Mouse (Mus musculus) heart, embryonic 15.5 days (tissue): ENCODE results near the gene Cyb5d2. TPM values are rescaled to one million over a fixed set of nuclear protein-coding genes. Genes with fewer than 3 reads are reported as not detected.
"Not testable (repeated sequence)": the region's sequence is repeated elsewhere in the genome, so short reads cannot be mapped to it uniquely, and the experiment has no call there.

ENCODE experiments used
- ATAC-seq: fragments of 200-750 bp; cut with Nextera tagmentation; replicated peaks from 2 replicates; pipeline ENCODE4 v1.8.0; 2017; ENCODE audit warnings: low read depth, moderate TSS enrichment; ENCODE audit not compliant: insufficient number of reproducible peaks, insufficient read depth, low FRiP score
- H3K27ac ChIP-seq: fragments of 300-500 bp; sonication (generic); 2 replicates; pipeline ENCODE4 v1.5.1; 2015; ENCODE audit warnings: mild to moderate bottlenecking, inconsistent platforms
- H3K27me3 ChIP-seq: fragments of 300-500 bp; sonication (generic); 2 replicates; pipeline ENCODE4 v1.6.1; 2015; ENCODE audit warnings: inconsistent platforms
- H3K36me3 ChIP-seq: fragments of 300-500 bp; sonication (generic); 2 replicates; pipeline ENCODE4 v1.6.1; 2015; ENCODE audit warnings: mild to moderate bottlenecking, inconsistent platforms
- H3K4me1 ChIP-seq: fragments of 300-500 bp; sonication (generic); replicated peaks from 2 replicates; pipeline ENCODE4 v1.6.1; 2015; ENCODE audit warnings: inconsistent platforms
- H3K4me2 ChIP-seq: fragments of 300-500 bp; sonication (generic); 2 replicates; pipeline ENCODE4 v1.6.1; 2015; ENCODE audit warnings: inconsistent platforms, mild to moderate bottlenecking, moderate library complexity
- H3K4me3 ChIP-seq: fragments of 300-500 bp; sonication (generic); 2 replicates; pipeline ENCODE4 v1.5.1; 2015; ENCODE audit warnings: mild to moderate bottlenecking, inconsistent platforms
- H3K9ac ChIP-seq: fragments of 300-500 bp; sonication (generic); 2 replicates; pipeline ENCODE4 v1.6.1; 2015; ENCODE audit warnings: mild to moderate bottlenecking, inconsistent platforms
- H3K9me3 ChIP-seq: fragments of 300-500 bp; sonication (generic); replicated peaks from 2 replicates; pipeline ENCODE4 v1.6.1; 2016; ENCODE audit warnings: inconsistent platforms
- WGBS: fragments of 180-500 bp; shearing (Covaris S2); methylation state at CpG from one replicate; pipeline ENCODE4 v1.1.7; 2015; ENCODE audit warnings: mixed read lengths; 5-methylcytosine and 5-hydroxymethylcytosine counted together
- polyA plus RNA-seq: library from polyadenylated mRNA; unstranded; fragments of >200 nt; fragmentation: Nextera tagmentation; extraction: Ambion mirVana; gene quantifications from 2 replicates; pipeline ENCODE4 v1.2.1, GENCODE M21; 2015

The Cyb5d2 gene
- polyA plus RNA-seq, 1 experiment from 2014 or later, result 7.5 TPM

GRCm38 (mm10) chr11:72772611-72773010 is 23.3 kb downstream of the Cyb5d2 start:
- WGBS, result 19% methylated on average over 1 of the region's 1 CpGs
- H3K9ac ChIP-seq, ATAC-seq, H3K4me1 ChIP-seq, H3K27ac ChIP-seq, H3K4me2 ChIP-seq, H3K4me3 ChIP-seq, H3K9me3 ChIP-seq, H3K27me3 ChIP-seq: not testable (repeated sequence)
- H3K36me3 ChIP-seq, result peaks cover 12% of the 10 kb centered on the region

- whole genome bisulfite sequencing, result 57% methylated on average over 4 of the region's 4 CpGs
- H3K9me3 ChIP-seq, result no peaks in the 10 kb centered on the region
- H3K36me3 ChIP-seq, result peaks cover 18% of the 10 kb centered on the region
- H3K27ac ChIP-seq, result no peak overlapping the region
- no peak overlapping the region for H3K4me3 ChIP-seq
- H3K9ac ChIP-seq, result no peak overlapping the region
- no peak for ATAC-seq
- H3K4me1 ChIP-seq, result no peaks in the 10 kb centered on the region
- H3K4me2 ChIP-seq, result no peak overlapping the region
- no peaks in the 10 kb centered on the region for H3K27me3 ChIP-seq
Measured at GRCm38 (mm10) chr11:72771461-72771860, 24.5 kb downstream of the Cyb5d2 start.

GRCm38 (mm10) chr11:72770816-72771215 is 25.1 kb downstream of the Cyb5d2 start:
- no peaks in the 10 kb centered on the region for H3K27me3 ChIP-seq
- no peaks in the 10 kb centered on the region for H3K4me1 ChIP-seq
- peaks cover 18% of the 10 kb centered on the region for H3K36me3 ChIP-seq
- H3K4me2 ChIP-seq, result no peak overlapping the region
- no peak overlapping the region for H3K9ac ChIP-seq
- H3K9me3 ChIP-seq, result no peaks in the 10 kb centered on the region
- no peak for ATAC-seq
- no peak overlapping the region for H3K27ac ChIP-seq
- H3K4me3 ChIP-seq, result no peak overlapping the region
- WGBS, result 84% methylated on average over 5 of the region's 5 CpGs

GRCm38 (mm10) chr11:72770324-72770723 is 25.6 kb downstream of the Cyb5d2 start:
- no peaks in the 10 kb centered on the region for H3K4me1 ChIP-seq
- H3K9ac ChIP-seq, result no peak overlapping the region
- no peak for ATAC-seq
- no peaks in the 10 kb centered on the region for H3K27me3 ChIP-seq
- H3K4me2 ChIP-seq, result no peak overlapping the region
- no peaks in the 10 kb centered on the region for H3K9me3 ChIP-seq
- no peak overlapping the region for H3K4me3 ChIP-seq
- H3K27ac ChIP-seq, result no peak overlapping the region
- H3K36me3 ChIP-seq, result peaks cover 18% of the 10 kb centered on the region
- 91% methylated on average over 3 of the region's 3 CpGs for WGBS

GRCm38 (mm10) chr11:72769061-72769460 is 26.9 kb downstream of the Cyb5d2 start:
- no peaks in the 10 kb centered on the region for H3K4me1 ChIP-seq
- no peak for ATAC-seq
- H3K27ac ChIP-seq, result no peak overlapping the region
- no peak overlapping the region for H3K9ac ChIP-seq
- no peaks in the 10 kb centered on the region for H3K27me3 ChIP-seq
- H3K9me3 ChIP-seq, result no peaks in the 10 kb centered on the region
- WGBS, result 82% methylated on average over 3 of the region's 3 CpGs
- H3K36me3 ChIP-seq, result peaks cover 26% of the 10 kb centered on the region
- no peak overlapping the region for H3K4me3 ChIP-seq
- no peak overlapping the region for H3K4me2 ChIP-seq

- Histone ChIP-seq H3K9ac (no peak overlapping the region), H3K27me3 (no peaks in the 10 kb centered on the region), H3K4me2 (no peak overlapping the region), H3K36me3 (peaks cover 37% of the 10 kb centered on the region), H3K4me3 (no peak overlapping the region), H3K27ac (no peak overlapping the region), H3K4me1 (no peaks in the 10 kb centered on the region), H3K9me3 (no peaks in the 10 kb centered on the region)
- WGBS, result 83% methylated on average over 8 of the region's 8 CpGs
- no peak for ATAC-seq
Measured at GRCm38 (mm10) chr11:72767716-72768115, 28.2 kb downstream of the Cyb5d2 start.

- Histone ChIP-seq H3K9me3 (no peaks in the 10 kb centered on the region), H3K4me1 (no peaks in the 10 kb centered on the region), H3K4me3 (no peak overlapping the region), H3K27me3 (no peaks in the 10 kb centered on the region), H3K4me2 (no peak overlapping the region), H3K27ac (no peak overlapping the region), H3K9ac (no peak overlapping the region), H3K36me3 (peaks cover 69% of the 10 kb centered on the region)
- ATAC-seq, result no peak
- WGBS, result 81% methylated on average over 4 of the region's 4 CpGs
Measured at GRCm38 (mm10) chr11:72764270-72764669, 31.7 kb downstream of the Cyb5d2 start.

- Histone ChIP-seq H3K4me3 (no peak overlapping the region), H3K27me3 (no peaks in the 10 kb centered on the region), H3K4me2 (no peak overlapping the region), H3K36me3 (peaks cover 82% of the 10 kb centered on the region), H3K27ac (no peak overlapping the region), H3K9me3 (no peaks in the 10 kb centered on the region), H3K9ac (no peak overlapping the region), H3K4me1 (no peaks in the 10 kb centered on the region)
- 76% methylated on average over 1 of the region's 1 CpGs for WGBS
- ATAC-seq, result no peak
Measured at GRCm38 (mm10) chr11:72760781-72761180, 35.2 kb downstream of the Cyb5d2 start.

GRCm38 (mm10) chr11:72759581-72759980 is 36.4 kb downstream of the Cyb5d2 start:
- Histone ChIP-seq H3K9ac (no peak overlapping the region), H3K4me1 (no peaks in the 10 kb centered on the region), H3K9me3 (no peaks in the 10 kb centered on the region), H3K4me2 (no peak overlapping the region), H3K27me3 (no peaks in the 10 kb centered on the region), H3K4me3 (no peak overlapping the region), H3K36me3 (peaks cover 89% of the 10 kb centered on the region), H3K27ac (no peak overlapping the region)
- no peak for ATAC-seq
- WGBS, result 90% methylated on average over 6 of the region's 6 CpGs

GRCm38 (mm10) chr11:72758316-72758715 is 37.6 kb downstream of the Cyb5d2 start:
- ATAC-seq, result no peak
- H3K4me1 ChIP-seq, result no peaks in the 10 kb centered on the region
- no peak overlapping the region for H3K27ac ChIP-seq
- H3K36me3 ChIP-seq, result peaks cover 91% of the 10 kb centered on the region
- 95% methylated on average over 5 of the region's 5 CpGs for WGBS
- H3K4me3 ChIP-seq, result no peak overlapping the region
- no peak overlapping the region for H3K9ac ChIP-seq
- no peaks in the 10 kb centered on the region for H3K9me3 ChIP-seq
- H3K27me3 ChIP-seq, result no peaks in the 10 kb centered on the region
- H3K4me2 ChIP-seq, result no peak overlapping the region

- Histone ChIP-seq H3K4me3 (no peak overlapping the region), H3K4me2 (no peak overlapping the region), H3K4me1 (no peaks in the 10 kb centered on the region), H3K9ac (no peak overlapping the region), H3K27me3 (no peaks in the 10 kb centered on the region), H3K9me3 (no peaks in the 10 kb centered on the region), H3K36me3 (peaks cover 87% of the 10 kb centered on the region), H3K27ac (no peak overlapping the region)
- 34% methylated on average over 2 of the region's 2 CpGs for WGBS
- no peak for ATAC-seq
Measured at GRCm38 (mm10) chr11:72751956-72752355, 44.0 kb downstream of the Cyb5d2 start.

- H3K4me3 ChIP-seq, result no peak overlapping the region
- H3K27me3 ChIP-seq, result no peaks in the 10 kb centered on the region
- H3K4me1 ChIP-seq, result peaks cover 6% of the 10 kb centered on the region
- no peak overlapping the region for H3K4me2 ChIP-seq
- 87% methylated on average over 1 of the region's 1 CpGs for WGBS
- peaks cover 31% of the 10 kb centered on the region for H3K36me3 ChIP-seq
- no peaks in the 10 kb centered on the region for H3K9me3 ChIP-seq
- H3K9ac ChIP-seq, result no peak overlapping the region
- no peak overlapping the region for H3K27ac ChIP-seq
- ATAC-seq, result no peak
Measured at GRCm38 (mm10) chr11:72739048-72739447, 56.9 kb downstream of the Cyb5d2 start.
